Mouse (Mus musculus): ENCODE measurements around the gene 9130019O22Rik.

GRCm38 (mm10) chr7:127426354-127426753 is 39.4 kb upstream of the 9130019O22Rik start:
- TF ChIP-seq GATA1 (IDR thresholded peaks at IDR 0.05; ENCODE audit: borderline replicate concordance, low read length) (no peak), FLI1 (IDR thresholded peaks at IDR 0.05; ENCODE audit: low read length) (no peak)

Measured in megakaryocyte, embryonic 14.5 days (primary cell).